Mouse (Mus musculus) neutrophil, adult 65 days (primary cell): ENCODE results near the gene Cacng3. TPM values are rescaled to one million over a fixed set of nuclear protein-coding genes. Genes with fewer than 3 reads are reported as not detected.

ENCODE experiments used
- total RNA-seq: library from RNA; stranded (reverse); gene quantifications from 2 replicates; pipeline ENCODE4 v1.2.4, GENCODE M21; 2023

Cacng3 gene
- not detected in 2 replicates for total RNA-seq

GRCm38 (mm10) chr7:122670442-122670872, at the start of gene Cacng3:
Gene Cacng3 (plus strand): TSS chr7:122670492.

